Mouse (Mus musculus): ENCODE data around the gene Slc12a8.

Slc12a8 gene

GRCm38 (mm10) chr16:33583881-33584454 is 66.8 kb downstream of the Slc12a8 start:
- DNase-seq, result peak; percentile 43

GRCm38 (mm10) chr16:33584455-33585082 is 67.4 kb downstream of the Slc12a8 start:
- DNase-seq, result no peak

- no peak for DNase-seq
These were observed 67.9 kb downstream of the Slc12a8 start for GRCm38 (mm10) chr16:33585083-33585460.

GRCm38 (mm10) chr16:33587283-33588127 is 70.4 kb downstream of the Slc12a8 start:
- DNase-seq, result no peak

- no peak for DNase-seq
These were observed 71.7 kb downstream of the Slc12a8 start for GRCm38 (mm10) chr16:33588845-33589244.

- DNase-seq, result no peak
These were observed 73.3 kb downstream of the Slc12a8 start for GRCm38 (mm10) chr16:33590438-33590837.

- peak; percentile 7 for DNase-seq
These were observed 74.4 kb downstream of the Slc12a8 start for GRCm38 (mm10) chr16:33591390-33592067.

- no peak for DNase-seq
These were observed 75.2 kb downstream of the Slc12a8 start for GRCm38 (mm10) chr16:33592286-33592685.

- DNase-seq, result no peak
These were observed 76.3 kb downstream of the Slc12a8 start for GRCm38 (mm10) chr16:33593467-33593866.

- DNase-seq, result no peak
These were observed 77.1 kb downstream of the Slc12a8 start for GRCm38 (mm10) chr16:33594037-33594771.

GRCm38 (mm10) chr16:33595235-33595769 is 78.2 kb downstream of the Slc12a8 start:
- no peak for DNase-seq

- no peak for DNase-seq
These were observed 79.1 kb downstream of the Slc12a8 start for GRCm38 (mm10) chr16:33596213-33596612.

GRCm38 (mm10) chr16:33600216-33600615 is 83.1 kb downstream of the Slc12a8 start:
- DNase-seq, result peak; percentile 50

GRCm38 (mm10) chr16:33601299-33601698 is 84.2 kb downstream of the Slc12a8 start:
- no peak for DNase-seq

GRCm38 (mm10) chr16:33605647-33606596 is 88.8 kb downstream of the Slc12a8 start:
- DNase-seq, result no peak

GRCm38 (mm10) chr16:33606691-33607532 is 89.8 kb downstream of the Slc12a8 start:
- DNase-seq, result no peak

GRCm38 (mm10) chr16:33609554-33609953 is 92.4 kb downstream of the Slc12a8 start:
- DNase-seq, result no peak

GRCm38 (mm10) chr16:33610466-33610865 is 93.3 kb downstream of the Slc12a8 start:
- DNase-seq, result no peak

GRCm38 (mm10) chr16:33611291-33611690 is 94.2 kb downstream of the Slc12a8 start:
- DNase-seq, result no peak
